Mouse (Mus musculus) liver (tissue): ENCODE measurements around the gene Fbxw4.

ENCODE experiments used
- DNase-seq: peaks from one replicate; pipeline ENCODE4 v3.0.0-alpha.2; 2020; ENCODE audit warnings: mixed read lengths

Fbxw4 gene

DNA sequence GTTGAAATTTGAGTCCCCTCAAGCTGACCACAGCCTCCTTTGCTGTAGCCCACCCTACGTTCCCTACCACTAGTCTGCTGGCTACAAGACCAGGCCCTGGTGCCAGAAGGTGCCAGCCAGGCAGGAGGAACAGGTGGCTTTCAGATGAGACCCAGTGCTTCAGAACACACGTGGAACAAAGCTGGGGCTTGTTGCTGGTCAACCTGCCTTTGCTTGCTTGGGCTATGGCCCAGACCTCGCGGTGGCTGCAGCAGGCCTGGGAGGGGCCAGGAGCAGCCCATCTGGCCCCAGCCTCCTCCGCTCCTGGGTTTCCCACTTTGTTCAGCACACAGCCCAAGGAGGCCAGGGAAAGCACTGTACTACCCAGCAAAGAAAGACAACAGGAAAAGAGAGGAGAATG lies 49.3 kb downstream of the Fbxw4 start:
- no peak for DNase-seq

DNA sequence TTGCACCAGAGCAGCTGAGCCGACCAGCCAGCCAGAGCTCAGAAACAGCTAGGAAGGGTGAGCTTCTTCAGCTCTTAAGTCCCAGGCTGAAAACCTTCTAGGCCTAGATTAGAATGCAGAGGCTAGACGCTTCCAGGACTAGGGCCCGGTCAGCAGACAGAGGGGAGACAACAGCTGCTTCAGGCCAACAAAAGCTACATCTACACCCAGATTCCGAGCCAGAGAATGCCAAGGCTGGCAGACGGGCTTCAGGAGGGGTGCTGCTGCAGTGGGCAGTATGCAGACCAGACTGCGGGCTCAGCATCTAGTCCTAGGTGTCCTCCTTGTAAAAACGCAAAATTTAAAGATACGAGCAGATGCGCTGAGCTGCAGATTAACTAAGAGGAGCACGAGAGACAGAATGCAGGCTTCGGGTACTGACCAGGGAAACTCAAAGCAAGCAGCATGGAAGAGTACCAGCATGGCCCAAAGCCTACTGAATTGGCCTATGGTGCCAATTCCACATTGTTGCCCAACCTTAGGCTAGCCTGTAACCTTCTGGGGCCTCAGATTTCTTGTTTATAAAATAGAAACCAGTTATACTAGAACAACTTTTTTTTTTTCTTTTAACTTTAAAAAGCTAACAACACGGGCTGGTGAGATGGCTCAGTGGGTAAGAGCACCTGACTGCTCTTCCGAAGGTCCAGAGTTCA lies 51.3 kb downstream of the Fbxw4 start:
- DNase-seq, result no peak

- DNase-seq, result no peak
Measured at GRCm38 (mm10) chr19:45607479-45607878, 52.6 kb downstream of the Fbxw4 start.

- no peak for DNase-seq
Measured at GRCm38 (mm10) chr19:45606701-45607100, 53.4 kb downstream of the Fbxw4 start.

DNA sequence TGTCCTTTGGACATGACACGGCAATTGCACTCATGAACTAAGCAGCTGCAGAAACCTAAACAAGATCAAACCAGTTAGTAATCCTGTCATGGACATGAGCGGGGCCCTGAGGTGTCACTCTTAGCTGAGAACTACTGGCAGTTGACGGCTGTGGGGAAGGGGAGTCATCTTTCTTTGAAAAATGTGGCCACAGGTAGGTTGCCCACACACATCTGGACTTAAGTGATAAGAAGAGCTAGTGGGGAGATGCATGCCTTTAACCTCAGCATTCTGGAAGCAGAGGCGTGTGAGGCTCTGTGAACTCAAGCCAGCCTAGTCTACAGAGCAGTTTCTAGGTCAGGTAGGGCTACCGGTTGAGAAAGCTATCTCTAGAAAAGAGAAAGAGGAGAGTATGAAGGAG lies 57.5 kb downstream of the Fbxw4 start:
- DNase-seq, result peak; percentile 65

- DNase-seq, result no peak
Measured at GRCm38 (mm10) chr19:45597106-45597505, 63.0 kb downstream of the Fbxw4 start.

DNA sequence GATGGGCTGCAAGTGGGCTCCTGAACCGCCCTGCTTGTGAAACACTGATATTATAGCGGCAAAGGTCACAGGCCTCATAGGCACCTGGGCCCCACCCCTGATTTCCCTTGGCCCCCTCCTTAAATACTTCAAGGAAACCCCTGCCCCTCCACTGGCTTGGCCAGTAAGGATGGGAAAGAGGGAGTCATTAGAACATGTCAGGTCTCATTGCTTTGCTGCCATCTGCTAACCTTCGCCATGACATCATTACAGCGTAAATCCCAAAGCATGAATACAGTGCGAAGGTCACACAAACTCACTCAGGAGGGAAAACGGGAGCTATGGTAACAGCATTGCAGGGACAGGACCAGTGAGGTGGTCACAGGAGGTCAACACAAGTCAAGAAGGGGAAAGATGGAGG lies 63.7 kb downstream of the Fbxw4 start:
- DNase-seq, result no peak

DNA sequence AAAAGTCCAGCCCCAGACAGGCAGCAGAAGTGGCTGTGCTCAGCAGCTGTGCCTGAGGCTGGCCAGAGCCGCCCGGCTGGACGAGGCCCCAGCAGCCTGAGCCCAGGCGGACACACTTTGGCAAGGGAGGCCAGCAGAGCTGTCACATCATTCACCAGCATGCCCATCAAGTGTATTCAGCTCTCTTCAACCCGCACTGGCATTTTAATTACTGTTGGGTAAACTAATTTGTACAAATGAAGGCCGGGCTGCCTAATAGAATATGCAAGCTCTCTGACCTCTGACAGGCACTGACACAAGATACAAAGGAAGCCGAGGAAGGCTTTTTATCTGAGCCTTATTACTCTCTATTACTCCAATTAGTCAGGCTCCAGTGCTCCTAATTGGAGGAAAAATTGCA lies 64.1 kb downstream of the Fbxw4 start:
- no peak for DNase-seq

- DNase-seq, result no peak
Measured at GRCm38 (mm10) chr19:45595481-45595880, 64.6 kb downstream of the Fbxw4 start.

- no peak for DNase-seq
Measured at GRCm38 (mm10) chr19:45594079-45594478, 66.0 kb downstream of the Fbxw4 start.

- DNase-seq, result no peak
Measured at GRCm38 (mm10) chr19:45592916-45593315, 67.2 kb downstream of the Fbxw4 start.

DNA sequence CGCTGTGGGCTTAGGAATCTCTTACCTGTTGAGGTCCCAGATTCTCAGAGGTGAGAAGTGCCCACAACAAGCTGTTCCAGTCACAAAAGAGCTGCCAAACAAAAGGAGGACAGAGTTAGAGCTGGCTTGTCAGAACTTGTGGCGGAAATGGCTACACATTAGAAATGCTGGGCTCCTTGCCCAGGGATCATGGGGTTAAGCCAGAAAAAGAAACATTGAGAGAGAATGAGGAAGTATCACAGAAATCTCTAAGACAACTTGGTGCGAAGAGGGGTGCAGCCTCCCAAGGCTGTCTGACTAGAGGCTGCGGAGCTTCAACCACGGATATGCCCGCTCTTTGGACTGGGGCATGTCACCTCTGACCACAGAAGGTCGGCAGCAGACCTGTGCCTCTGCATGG lies 68.4 kb downstream of the Fbxw4 start:
- no peak for DNase-seq

DNA sequence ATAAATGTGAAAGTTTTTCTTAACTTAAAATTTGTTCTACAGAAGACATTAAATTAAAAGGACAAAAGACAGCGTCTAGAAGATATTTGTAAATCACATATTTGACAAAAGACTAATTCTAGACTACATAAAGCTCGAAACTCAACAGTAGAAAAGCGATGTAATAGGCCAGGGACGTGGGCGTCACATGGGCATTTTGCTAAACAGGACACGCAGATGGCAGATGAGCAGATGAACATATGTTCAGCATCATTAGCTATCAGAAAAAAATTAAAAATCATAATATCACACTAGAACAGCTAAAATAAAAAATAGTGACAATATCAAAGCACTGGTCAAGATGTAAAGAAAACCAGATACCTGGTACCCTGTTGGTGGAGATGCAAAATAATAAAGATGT lies 70.4 kb downstream of the Fbxw4 start:
- DNase-seq, result no peak

DNA sequence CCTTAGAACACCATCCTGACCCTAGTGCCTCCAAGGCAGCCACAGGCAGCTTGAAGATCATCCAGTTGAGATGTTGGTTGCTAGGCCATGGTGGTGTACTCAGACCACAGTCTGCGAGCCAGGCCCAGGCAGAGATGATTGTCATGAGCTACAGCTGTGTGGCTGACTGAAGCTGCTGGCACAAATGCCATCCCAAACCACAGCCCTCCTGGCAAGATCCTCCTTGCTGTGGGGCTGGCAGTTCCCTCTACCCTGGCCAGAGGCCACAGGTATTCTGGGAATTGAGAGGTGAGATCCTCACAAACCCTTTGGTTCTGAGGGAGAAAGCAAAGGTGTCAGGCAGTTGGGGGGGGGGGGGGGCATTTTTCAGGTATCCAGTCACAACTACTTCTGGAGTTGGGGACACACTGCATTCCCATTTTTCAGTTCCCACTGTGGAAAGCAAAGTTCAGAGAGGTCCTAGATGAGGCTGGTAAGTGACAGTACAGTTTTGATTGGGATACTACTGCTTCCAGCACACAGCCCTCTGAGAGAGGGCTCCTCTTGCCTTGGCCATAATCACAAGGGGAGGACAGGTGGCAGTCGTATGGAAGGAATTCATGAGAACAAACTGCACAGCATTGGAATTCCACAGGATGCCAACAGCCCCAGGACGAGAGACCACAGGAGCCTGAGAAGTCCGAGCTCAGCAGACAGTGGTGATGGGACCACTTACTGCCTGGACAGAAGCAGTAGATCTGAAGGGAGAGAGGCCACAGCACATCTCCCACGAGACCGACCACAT lies 72.4 kb downstream of the Fbxw4 start:
- DNase-seq, result no peak

GRCm38 (mm10) chr19:45586850-45587249 lies 73.3 kb downstream of the Fbxw4 start:
- DNase-seq, result no peak

- no peak for DNase-seq
Measured at GRCm38 (mm10) chr19:45584856-45585620, 75.1 kb downstream of the Fbxw4 start.

DNA sequence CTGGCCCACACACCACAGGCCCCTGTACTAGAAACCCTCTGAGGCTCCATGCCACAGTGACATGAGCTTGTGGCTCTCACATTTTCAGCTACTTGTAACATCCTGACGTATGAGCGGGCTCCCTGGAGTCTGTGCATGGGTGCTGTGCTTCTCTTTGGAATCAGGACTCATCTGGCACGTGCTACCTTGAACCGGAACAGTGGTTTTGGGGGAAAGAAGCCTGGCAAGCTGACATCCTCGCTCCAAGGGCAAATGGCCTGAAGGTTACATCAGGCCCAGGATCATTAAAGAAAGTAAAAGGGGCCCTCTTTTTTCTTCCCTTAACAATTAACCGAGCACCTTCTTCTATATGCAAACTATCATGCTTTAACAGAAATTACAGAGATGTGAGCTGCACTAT lies 77.0 kb downstream of the Fbxw4 start:
- no peak for DNase-seq

DNA sequence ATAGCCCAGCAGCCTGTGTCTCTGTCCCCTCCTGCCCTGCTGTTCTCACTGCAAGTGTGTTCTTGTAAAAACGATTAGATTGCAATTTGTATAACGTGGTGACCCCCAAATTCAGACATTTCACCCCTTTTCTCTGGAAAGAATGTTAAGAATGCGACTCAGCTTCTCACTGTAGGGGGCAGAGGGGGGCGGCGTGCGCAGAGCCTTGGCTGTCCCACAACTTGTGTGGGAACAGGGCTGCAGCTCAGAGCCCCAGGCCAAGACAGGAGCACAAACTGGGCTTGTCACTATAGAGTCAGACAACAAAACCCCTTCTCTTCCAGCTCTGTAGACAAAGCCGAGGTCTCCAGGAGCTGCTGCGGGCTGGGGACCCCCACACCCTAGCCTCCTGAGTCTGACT lies 78.0 kb downstream of the Fbxw4 start:
- DNase-seq, result no peak

- peak; percentile 75 for DNase-seq
Measured at GRCm38 (mm10) chr19:45581257-45581656, 78.9 kb downstream of the Fbxw4 start.

DNA sequence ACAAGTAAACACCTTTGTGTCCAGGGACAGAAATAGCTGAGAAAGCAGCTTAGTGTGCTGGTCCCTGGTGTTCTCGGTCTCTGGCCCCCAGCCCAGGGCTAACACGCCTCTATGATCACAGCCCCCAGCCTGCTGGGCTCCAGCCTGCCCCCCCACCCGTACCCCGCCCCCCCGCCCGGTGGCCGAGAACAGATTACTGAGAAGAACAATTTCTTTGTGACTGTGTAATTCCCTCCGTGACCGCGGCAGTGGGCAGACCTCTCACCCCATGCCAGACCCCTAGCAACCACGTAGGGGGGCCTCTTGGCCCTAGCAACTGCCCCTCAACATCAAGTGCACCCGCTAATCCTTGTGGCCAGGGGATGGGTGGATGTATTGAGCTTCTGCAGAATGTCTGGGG lies 79.9 kb downstream of the Fbxw4 start:
- DNase-seq, result no peak

DNA sequence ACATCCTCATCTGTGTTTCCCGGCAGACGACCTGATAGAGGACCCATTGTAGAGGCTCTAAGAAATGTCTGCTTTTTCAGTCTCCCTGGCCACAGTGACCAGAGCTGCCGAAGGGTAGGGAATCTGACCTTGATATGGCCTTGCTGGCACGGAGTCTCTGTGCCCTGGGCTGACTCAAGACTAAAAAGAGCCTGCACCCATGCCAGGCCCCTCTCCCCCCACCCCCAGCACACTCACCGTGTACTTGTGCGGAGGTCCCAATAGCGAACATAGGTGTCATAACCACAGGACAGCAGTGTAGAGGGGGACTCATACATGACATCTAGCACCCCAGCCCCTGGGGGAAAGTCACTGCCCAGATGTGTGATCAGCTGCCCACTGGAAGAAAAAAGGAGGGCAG lies 80.7 kb downstream of the Fbxw4 start:
- no peak for DNase-seq

GRCm38 (mm10) chr19:45578976-45579375 lies 81.1 kb downstream of the Fbxw4 start:
- no peak for DNase-seq

DNA sequence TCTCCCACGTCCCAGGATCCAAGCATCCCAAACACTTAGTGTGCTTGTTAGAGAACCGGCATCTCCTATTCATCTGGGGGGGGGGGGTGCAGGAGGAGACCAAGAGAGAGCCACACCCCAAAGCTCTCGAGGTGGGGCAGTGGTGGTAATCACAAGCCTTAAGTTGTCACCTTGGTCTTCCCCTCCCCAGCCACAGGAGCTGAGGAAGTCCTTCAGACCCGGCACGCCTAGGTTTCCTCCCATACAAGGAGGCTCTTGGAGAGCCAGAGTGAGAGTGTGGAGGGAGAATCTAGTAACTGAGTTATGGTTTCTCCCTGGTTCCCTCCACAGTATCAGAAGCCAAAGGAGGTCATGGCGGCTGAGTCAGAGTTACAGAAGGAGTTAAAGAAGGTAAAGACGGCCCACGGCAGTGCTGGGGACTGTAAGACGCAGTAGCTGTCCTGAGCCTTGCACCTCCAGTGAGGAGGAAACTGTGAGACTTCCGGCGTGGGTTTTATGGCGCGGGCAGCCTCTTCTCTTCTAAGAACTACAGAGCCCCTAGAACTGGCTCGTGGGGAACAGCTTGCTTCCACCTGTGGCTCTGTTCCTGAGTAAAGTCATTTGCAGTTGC lies 82.9 kb downstream of the Fbxw4 start:
- DNase-seq, result no peak
